Mouse (Mus musculus) A20 (cell line): ENCODE results near the gene Mxd4.
A peak's percentile ranks its signal among the peaks of the same experiment; 100 is the strongest.

Source experiments
- DNase-seq: peaks from one replicate; pipeline ENCODE4 v3.0.0-alpha.2; 2011; ENCODE audit warnings: low read depth, low spot score

Mxd4 gene

GRCm38 (mm10) chr5:34168950-34169891 lies 18.3 kb downstream of the Mxd4 start, which contains the start of the genes Poln and Haus3:
Gene Poln, minus strand, starts transcription at chr5:34169448.
Gene Haus3, minus strand, starts transcription at chr5:34169527.
- DNase-seq, result peak; percentile 99

- DNase-seq, result peak; percentile 41
Observed at GRCm38 (mm10) chr5:34167857-34168256, 19.7 kb downstream of the Mxd4 start.

GRCm38 (mm10) chr5:34165793-34166192 lies 21.7 kb downstream of the Mxd4 start:
- peak; percentile 54 for DNase-seq

GRCm38 (mm10) chr5:34148476-34148875 lies 39.0 kb downstream of the Mxd4 start:
- DNase-seq, result no peak

- peak; percentile 32 for DNase-seq
Observed at GRCm38 (mm10) chr5:34147554-34147953, 40.0 kb downstream of the Mxd4 start.

- peak; percentile 31 for DNase-seq
Observed at GRCm38 (mm10) chr5:34139751-34140150, 47.8 kb downstream of the Mxd4 start.

GRCm38 (mm10) chr5:34132731-34133130 lies 54.8 kb downstream of the Mxd4 start:
- no peak for DNase-seq

GRCm38 (mm10) chr5:34124131-34124530 lies 63.4 kb downstream of the Mxd4 start:
- no peak for DNase-seq
